Mouse (Mus musculus): ENCODE data around the gene Ackr2. TPM values are rescaled to one million over a fixed set of nuclear protein-coding genes. Genes with fewer than 3 reads are reported as not detected.

The Ackr2 gene
- polyA plus RNA-seq, 1 experiment, result not detected

GRCm38 (mm10) chr9:121908321-121908720 lies 10.2 kb downstream of the Ackr2 start:
- TF ChIP-seq GATA1 (IDR thresholded peaks at IDR 0.05; ENCODE audit: low read length) (no peak), TAL1 (IDR thresholded peaks at IDR 0.05; ENCODE audit: low read length) (no peak)
- no peak overlapping the region for H3K4me3 ChIP-seq (replicated peaks)
- H3K36me3 ChIP-seq (ENCODE audit: control insufficient read depth), result no peaks in the 10 kb centered on the region
- H3K4me1 ChIP-seq (ENCODE audit: control insufficient read depth), result no peaks in the 10 kb centered on the region
- no peaks in the 10 kb centered on the region for H3K9me3 ChIP-seq (ENCODE audit: control insufficient read depth, low read length)
- H3K27me3 ChIP-seq (ENCODE audit: control insufficient read depth), result no peaks in the 10 kb centered on the region

GRCm38 (mm10) chr9:121909635-121910034 lies 11.5 kb downstream of the Ackr2 start:
- Histone ChIP-seq H3K27me3 (ENCODE audit: control insufficient read depth) (no peaks in the 10 kb centered on the region), H3K36me3 (ENCODE audit: control insufficient read depth) (no peaks in the 10 kb centered on the region), H3K4me3 (replicated peaks) (no peak overlapping the region), H3K4me1 (ENCODE audit: control insufficient read depth) (no peaks in the 10 kb centered on the region), H3K9me3 (ENCODE audit: control insufficient read depth, low read length) (no peaks in the 10 kb centered on the region)
- TF ChIP-seq TAL1 (IDR thresholded peaks at IDR 0.05; ENCODE audit: low read length) (no peak), GATA1 (IDR thresholded peaks at IDR 0.05; ENCODE audit: low read length) (no peak)

GRCm38 (mm10) chr9:121911196-121911595 lies 13.0 kb downstream of the Ackr2 start:
- Histone ChIP-seq H3K4me1 (ENCODE audit: control insufficient read depth) (no peaks in the 10 kb centered on the region), H3K27me3 (ENCODE audit: control insufficient read depth) (no peaks in the 10 kb centered on the region), H3K9me3 (ENCODE audit: control insufficient read depth, low read length) (no peaks in the 10 kb centered on the region), H3K4me3 (replicated peaks) (no peak overlapping the region), H3K36me3 (ENCODE audit: control insufficient read depth) (no peaks in the 10 kb centered on the region)
- TF ChIP-seq GATA1 (IDR thresholded peaks at IDR 0.05; ENCODE audit: low read length), result no peak
- no peak for TF ChIP-seq TAL1 (IDR thresholded peaks at IDR 0.05; ENCODE audit: low read length)

GRCm38 (mm10) chr9:121912786-121913185 lies 14.6 kb downstream of the Ackr2 start:
- Histone ChIP-seq H3K9me3 (ENCODE audit: control insufficient read depth, low read length) (no peaks in the 10 kb centered on the region), H3K27me3 (ENCODE audit: control insufficient read depth) (no peaks in the 10 kb centered on the region), H3K36me3 (ENCODE audit: control insufficient read depth) (no peaks in the 10 kb centered on the region), H3K4me1 (ENCODE audit: control insufficient read depth) (no peaks in the 10 kb centered on the region), H3K4me3 (replicated peaks) (no peak overlapping the region)
- TF ChIP-seq GATA1 (IDR thresholded peaks at IDR 0.05; ENCODE audit: low read length), result no peak
- TF ChIP-seq TAL1 (IDR thresholded peaks at IDR 0.05; ENCODE audit: low read length), result no peak

DNA sequence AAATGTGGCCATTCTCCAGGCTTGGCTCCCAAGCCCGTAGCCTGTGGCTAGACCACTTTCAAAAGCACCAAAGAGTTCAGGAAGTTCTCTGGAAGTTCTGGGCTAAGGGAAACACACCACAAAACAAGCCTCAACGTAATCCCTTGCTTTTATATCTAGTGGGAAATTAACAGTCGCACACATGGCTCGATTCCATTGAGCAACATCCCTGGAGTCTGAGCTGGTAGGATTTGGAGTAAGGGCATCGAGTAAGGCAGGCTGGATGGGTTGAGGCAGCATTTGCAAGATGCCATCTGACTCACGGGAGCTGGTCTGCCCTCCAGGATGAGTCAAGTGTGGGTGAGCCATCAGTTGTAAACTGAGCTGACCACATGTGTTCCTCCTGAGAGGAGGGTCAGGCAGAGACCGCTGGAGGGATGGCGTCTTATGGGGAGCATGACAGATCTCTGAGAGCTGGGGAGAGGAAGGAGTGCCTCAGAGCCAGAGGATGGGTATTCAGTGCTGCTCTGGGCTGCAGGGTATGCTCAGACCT lies 16.1 kb downstream of the Ackr2 start:
- Histone ChIP-seq H3K9me3 (ENCODE audit: control insufficient read depth, low read length) (no peaks in the 10 kb centered on the region), H3K27me3 (ENCODE audit: control insufficient read depth) (no peaks in the 10 kb centered on the region), H3K36me3 (ENCODE audit: control insufficient read depth) (no peaks in the 10 kb centered on the region), H3K4me3 (replicated peaks) (no peak overlapping the region), H3K4me1 (ENCODE audit: control insufficient read depth) (no peaks in the 10 kb centered on the region)
- TF ChIP-seq GATA1 (IDR thresholded peaks at IDR 0.05; ENCODE audit: low read length) (no peak), TAL1 (IDR thresholded peaks at IDR 0.05; ENCODE audit: low read length) (no peak)

GRCm38 (mm10) chr9:121915056-121915455 lies 16.9 kb downstream of the Ackr2 start:
- H3K36me3 ChIP-seq (ENCODE audit: control insufficient read depth), result no peaks in the 10 kb centered on the region
- no peaks in the 10 kb centered on the region for H3K9me3 ChIP-seq (ENCODE audit: control insufficient read depth, low read length)
- H3K4me3 ChIP-seq (replicated peaks), result no peak overlapping the region
- H3K27me3 ChIP-seq (ENCODE audit: control insufficient read depth), result no peaks in the 10 kb centered on the region
- H3K4me1 ChIP-seq (ENCODE audit: control insufficient read depth), result no peaks in the 10 kb centered on the region
- TF ChIP-seq TAL1 (IDR thresholded peaks at IDR 0.05; ENCODE audit: low read length) (no peak), GATA1 (IDR thresholded peaks at IDR 0.05; ENCODE audit: low read length) (no peak)

GRCm38 (mm10) chr9:121916102-121916501 lies 17.9 kb downstream of the Ackr2 start, which contains the start of gene Cyp8b1:
Gene Cyp8b1, minus strand, starts transcription at chr9:121916305.
- no peak for TF ChIP-seq TAL1 (IDR thresholded peaks at IDR 0.05; ENCODE audit: low read length)
- TF ChIP-seq GATA1 (IDR thresholded peaks at IDR 0.05; ENCODE audit: low read length), result no peak
- no peak within 1 kb of the TSS for H3K4me3 ChIP-seq (replicated peaks)
- no peaks in the 10 kb centered on the region for H3K4me1 ChIP-seq (ENCODE audit: control insufficient read depth)

GRCm38 (mm10) chr9:121919027-121919501 lies 20.9 kb downstream of the Ackr2 start:
- H3K9me3 ChIP-seq (ENCODE audit: control insufficient read depth, low read length), result no peaks in the 10 kb centered on the region
- H3K4me1 ChIP-seq (ENCODE audit: control insufficient read depth), result no peaks in the 10 kb centered on the region
- H3K4me3 ChIP-seq (replicated peaks), result no peak overlapping the region
- TF ChIP-seq GATA1 (IDR thresholded peaks at IDR 0.05; ENCODE audit: low read length), result no peak
- TF ChIP-seq TAL1 (IDR thresholded peaks at IDR 0.05; ENCODE audit: low read length), result no peak
- no peaks in the 10 kb centered on the region for H3K27me3 ChIP-seq (ENCODE audit: control insufficient read depth)
- H3K36me3 ChIP-seq (ENCODE audit: control insufficient read depth), result no peaks in the 10 kb centered on the region

More at GRCm38 (mm10) chr9:121916102-121916501, 17.9 kb downstream of the Ackr2 start, which contains the start of gene Cyp8b1:
- H3K36me3 ChIP-seq (ENCODE audit: control insufficient read depth), result no peaks in the 10 kb centered on the region
- no peaks in the 10 kb centered on the region for H3K9me3 ChIP-seq (ENCODE audit: control insufficient read depth, low read length)
- no peaks in the 10 kb centered on the region for H3K27me3 ChIP-seq (ENCODE audit: control insufficient read depth)

GRCm38 (mm10) chr9:121923443-121923842 lies 25.3 kb downstream of the Ackr2 start:
- TF ChIP-seq GATA1 (IDR thresholded peaks at IDR 0.05; ENCODE audit: low read length) (no peak), TAL1 (IDR thresholded peaks at IDR 0.05; ENCODE audit: low read length) (no peak)
- no peak overlapping the region for H3K4me3 ChIP-seq (replicated peaks)
- H3K36me3 ChIP-seq (ENCODE audit: control insufficient read depth), result no peaks in the 10 kb centered on the region
- no peaks in the 10 kb centered on the region for H3K9me3 ChIP-seq (ENCODE audit: control insufficient read depth, low read length)
- H3K27me3 ChIP-seq (ENCODE audit: control insufficient read depth), result no peaks in the 10 kb centered on the region
- H3K4me1 ChIP-seq (ENCODE audit: control insufficient read depth), result no peaks in the 10 kb centered on the region

- H3K4me1 ChIP-seq (ENCODE audit: control insufficient read depth), result no peaks in the 10 kb centered on the region
- TF ChIP-seq TAL1 (IDR thresholded peaks at IDR 0.05; ENCODE audit: low read length), result no peak
These were observed 25.8 kb downstream of the Ackr2 start for GRCm38 (mm10) chr9:121923906-121924305.

More at GRCm38 (mm10) chr9:121923906-121924305, 25.8 kb downstream of the Ackr2 start:
- no peaks in the 10 kb centered on the region for H3K36me3 ChIP-seq (ENCODE audit: control insufficient read depth)
- H3K9me3 ChIP-seq (ENCODE audit: control insufficient read depth, low read length), result no peaks in the 10 kb centered on the region
- no peaks in the 10 kb centered on the region for H3K27me3 ChIP-seq (ENCODE audit: control insufficient read depth)
- no peak overlapping the region for H3K4me3 ChIP-seq (replicated peaks)

Measured in erythroblast, embryonic 14.5 days (primary cell).